Mouse (Mus musculus) urinary bladder, adult 2 months (tissue): ENCODE data around the gene Pcbp3. TPM values are rescaled to one million over a fixed set of nuclear protein-coding genes. Genes with fewer than 3 reads are reported as not detected.
"Not testable (repeated sequence)": the region's sequence is repeated elsewhere in the genome, so short reads cannot be mapped to it uniquely, and the experiment has no call there.

Source experiments
- DNase-seq: peaks from one replicate; pipeline ENCODE4 v3.0.0; 2022; ENCODE audit warnings: low spot score
- polyA plus RNA-seq: library from polyadenylated mRNA; depleted of rRNA; stranded (reverse); fragments of >200 nt; gene quantifications from 2 replicates; pipeline ENCODE4 v1.2.3, GENCODE M21; 2012; rRNA removed

Pcbp3 gene
- 32.0 and 35.4 TPM in 2 replicates for polyA plus RNA-seq

DNA sequence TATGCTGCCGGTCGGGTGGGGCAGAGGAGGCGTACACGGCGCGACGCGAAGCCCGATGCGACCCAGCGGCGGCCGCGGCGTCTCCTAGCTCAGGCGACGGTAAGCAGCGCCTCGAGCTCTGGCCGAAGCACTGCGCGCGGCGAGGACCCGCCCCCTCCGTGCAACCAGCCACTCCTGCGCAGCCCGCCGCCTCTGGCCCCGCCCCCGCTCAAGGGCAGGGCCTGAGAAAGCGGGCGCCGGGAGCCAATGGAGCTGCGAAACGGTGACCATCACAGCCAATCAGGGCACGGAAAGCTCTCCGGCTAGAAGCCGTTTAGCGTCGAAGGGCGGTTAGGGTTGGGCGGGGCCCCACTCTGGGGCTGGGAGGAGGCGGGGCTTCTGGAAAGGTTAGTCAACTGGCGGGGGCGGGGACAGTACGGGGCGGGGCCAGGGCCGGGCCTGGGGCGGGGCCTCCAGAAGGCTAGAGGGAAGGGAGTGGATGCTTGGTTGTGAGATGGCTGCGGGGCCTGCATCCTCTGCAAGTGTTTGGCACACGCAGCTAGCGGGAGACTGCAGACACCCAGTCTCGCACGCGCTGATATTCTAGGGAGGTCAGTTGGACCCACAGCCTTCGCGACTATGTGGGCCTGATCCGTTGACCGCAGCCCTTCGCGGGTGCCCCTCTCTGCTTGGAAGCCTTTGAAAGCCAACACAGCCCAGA is at the start of gene Pcbp3:
Pcbp3 (minus strand) TSS at position 98 of the 700 bp plus-strand sequence.
- peak; percentile 89 for DNase-seq

DNA sequence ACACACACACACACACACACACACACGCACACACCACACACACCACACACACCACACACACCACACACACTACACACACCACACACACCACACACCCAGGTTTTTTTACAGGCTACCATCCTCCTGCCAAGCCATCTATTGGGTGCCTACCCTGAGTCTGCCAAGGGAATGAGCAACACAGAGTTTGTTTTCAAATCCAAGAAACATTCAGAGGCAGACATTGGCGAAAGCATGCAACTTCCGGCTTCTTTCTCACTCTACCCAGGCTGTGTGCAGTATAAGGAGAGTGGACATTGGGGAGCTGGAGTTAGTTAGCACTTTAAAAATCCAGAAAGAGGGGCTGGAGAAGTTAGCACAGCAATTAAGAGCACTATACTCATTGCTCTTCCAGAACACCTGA is 47.0 kb upstream of the Pcbp3 start:
- no peak for DNase-seq

- no peak for DNase-seq
Measured at GRCm38 (mm10) chr10:77008109-77008561, 46.4 kb upstream of the Pcbp3 start.

DNA sequence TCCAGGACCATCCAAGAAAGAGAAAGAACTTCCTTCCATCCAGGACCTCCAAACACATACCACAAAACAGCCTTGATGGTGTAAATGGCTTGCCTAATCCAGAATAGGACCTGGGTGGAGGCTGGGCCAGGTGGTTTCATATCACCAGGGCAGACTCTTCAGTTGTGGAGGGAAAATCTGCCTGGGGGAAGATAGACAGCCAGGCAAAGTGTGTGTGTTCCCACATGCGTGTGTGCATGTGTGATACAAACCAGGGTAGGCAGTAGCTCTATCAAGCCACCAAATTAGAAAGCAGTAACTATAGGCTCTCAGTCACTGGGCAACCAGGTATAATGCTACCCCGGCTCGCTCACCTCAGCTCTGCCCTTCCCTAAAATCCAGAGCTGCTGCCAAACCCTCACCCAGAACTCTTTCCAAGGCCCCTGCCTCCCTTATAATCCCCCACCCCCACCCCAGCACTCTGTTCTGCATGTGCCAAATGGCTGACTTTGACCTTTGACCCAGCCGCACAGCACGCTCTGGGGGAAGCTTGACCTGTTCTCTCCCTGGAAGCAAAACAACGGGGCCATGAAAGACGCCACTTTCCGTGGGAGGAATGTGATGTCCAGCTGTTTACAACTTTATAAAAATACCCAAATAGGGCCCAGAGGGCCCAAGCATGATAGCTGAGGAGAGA is 45.9 kb upstream of the Pcbp3 start:
- no peak for DNase-seq

- no peak for DNase-seq
Measured at GRCm38 (mm10) chr10:77004936-77005335, 43.2 kb upstream of the Pcbp3 start.

- no peak for DNase-seq
Measured at GRCm38 (mm10) chr10:76997759-76998513, 36.2 kb upstream of the Pcbp3 start.

- DNase-seq, result no peak
Measured at GRCm38 (mm10) chr10:76992456-76992855, 30.8 kb upstream of the Pcbp3 start.

- no peak for DNase-seq
Measured at GRCm38 (mm10) chr10:76988586-76988985, 26.9 kb upstream of the Pcbp3 start.

GRCm38 (mm10) chr10:76978042-76978441 is 16.4 kb upstream of the Pcbp3 start:
- no peak for DNase-seq

DNA sequence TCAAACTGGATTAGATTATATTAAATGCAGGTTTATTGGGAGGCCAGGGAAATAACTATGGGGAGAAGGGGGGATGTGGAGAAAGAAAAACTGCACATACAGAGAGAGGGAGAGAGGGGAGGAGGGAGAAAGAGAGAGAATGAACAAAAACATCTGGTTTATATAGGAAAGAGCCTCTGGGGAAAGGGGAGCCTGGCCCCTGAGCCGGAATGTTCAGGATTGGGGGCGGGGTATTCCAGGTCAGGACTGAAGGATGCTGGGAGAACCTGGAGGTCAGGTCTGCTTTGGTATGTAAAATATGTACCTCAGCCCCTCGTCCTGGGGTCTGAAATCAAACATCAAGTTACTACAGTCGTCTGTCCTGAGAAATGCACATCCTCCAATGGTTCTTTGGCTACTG is 15.0 kb upstream of the Pcbp3 start:
- DNase-seq, result no peak

DNA sequence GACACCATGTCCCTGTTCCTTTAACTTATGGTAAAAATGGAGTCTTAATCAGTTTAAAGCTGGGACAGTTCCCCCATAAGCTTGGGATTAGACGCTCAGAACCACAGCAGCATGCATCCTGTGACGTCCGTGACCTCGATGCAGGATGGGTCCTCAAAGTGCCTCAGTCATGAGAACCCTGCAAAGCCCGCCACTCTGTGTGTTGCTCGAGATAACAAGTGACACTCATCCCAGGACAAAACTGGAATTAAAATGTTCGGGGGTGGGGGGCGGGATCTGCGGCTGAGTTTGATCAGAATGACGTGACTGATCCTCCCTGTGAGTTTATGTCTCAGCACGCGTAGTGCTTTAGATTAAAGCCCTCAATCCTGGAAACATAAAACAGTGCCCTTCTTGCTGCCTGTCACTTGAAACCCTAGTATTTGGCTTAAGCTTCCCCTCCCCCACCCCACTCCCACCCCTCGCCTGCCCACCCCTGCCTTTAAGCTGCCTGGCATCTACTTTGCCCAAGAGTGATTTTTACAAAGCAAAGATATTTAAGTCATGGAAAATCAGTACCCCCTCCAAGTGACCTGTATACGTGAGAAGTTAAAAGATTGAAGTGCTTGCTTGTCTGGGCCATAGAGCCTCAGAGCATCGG is 12.2 kb upstream of the Pcbp3 start:
- DNase-seq, result no peak

DNA sequence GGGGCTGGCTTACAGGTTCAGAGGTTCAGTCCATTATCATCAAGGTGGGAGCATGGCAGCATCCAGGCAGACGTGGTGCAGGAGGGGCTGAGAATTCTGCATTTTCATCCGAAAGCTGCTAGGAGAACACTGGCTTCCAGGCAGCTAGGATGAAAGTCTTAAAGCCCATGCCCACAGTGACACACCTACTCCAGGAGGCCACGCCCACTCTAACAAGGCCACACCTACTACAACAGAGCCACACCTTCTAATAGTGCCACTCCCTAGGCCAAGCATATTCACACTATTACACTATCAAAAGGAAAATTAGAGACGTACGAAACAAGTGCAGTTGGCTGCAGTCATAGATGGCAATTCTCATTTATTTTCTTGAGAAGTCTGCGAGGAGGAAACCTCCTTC is 10.6 kb upstream of the Pcbp3 start:
- DNase-seq, result not testable (repeated sequence)

GRCm38 (mm10) chr10:76970974-76971373 is 9.3 kb upstream of the Pcbp3 start:
- DNase-seq, result no peak

DNA sequence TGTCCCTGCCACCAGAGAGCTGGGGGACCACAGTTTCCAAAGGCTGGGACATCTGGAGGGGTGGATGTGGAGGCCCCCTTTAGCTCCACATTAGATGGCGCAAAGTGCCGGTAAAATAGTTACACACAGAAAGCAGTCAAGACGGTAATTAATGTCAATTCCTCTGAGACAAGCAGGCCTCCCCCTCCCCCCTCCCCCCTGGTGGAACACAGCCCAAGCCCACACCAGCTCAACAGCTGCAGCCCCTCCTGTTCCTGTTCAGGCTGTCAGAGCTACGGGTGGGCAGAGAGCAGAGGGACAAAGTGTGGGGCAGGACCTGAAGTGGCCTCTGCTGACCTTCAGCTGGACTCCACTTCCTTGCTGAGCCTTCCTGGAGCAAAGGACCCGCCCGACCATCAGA is 2.7 kb upstream of the Pcbp3 start:
- DNase-seq, result no peak

- no peak for DNase-seq
Measured at GRCm38 (mm10) chr10:76963997-76964396, 2.3 kb upstream of the Pcbp3 start.

DNA sequence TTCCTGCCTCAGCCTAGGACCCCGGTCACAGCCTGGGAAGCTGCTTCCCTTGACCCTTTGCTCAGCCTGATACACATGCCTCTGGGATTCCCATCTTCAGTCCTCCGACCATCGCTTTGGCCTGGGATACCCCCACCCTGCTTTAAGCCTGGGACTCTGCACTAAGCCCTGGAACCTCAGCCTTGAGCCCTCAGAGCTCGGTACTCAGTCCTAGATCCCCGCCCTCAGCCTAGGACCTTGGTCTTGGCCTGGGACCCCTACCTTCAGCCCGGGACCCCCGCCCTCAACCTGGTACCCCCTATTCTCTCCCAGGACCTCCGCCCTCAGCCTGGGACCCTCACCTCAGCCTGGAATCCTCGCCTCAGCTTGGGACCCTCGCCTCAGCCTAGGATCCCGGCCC is 531 bp downstream of the Pcbp3 start:
- DNase-seq, result no peak

DNA sequence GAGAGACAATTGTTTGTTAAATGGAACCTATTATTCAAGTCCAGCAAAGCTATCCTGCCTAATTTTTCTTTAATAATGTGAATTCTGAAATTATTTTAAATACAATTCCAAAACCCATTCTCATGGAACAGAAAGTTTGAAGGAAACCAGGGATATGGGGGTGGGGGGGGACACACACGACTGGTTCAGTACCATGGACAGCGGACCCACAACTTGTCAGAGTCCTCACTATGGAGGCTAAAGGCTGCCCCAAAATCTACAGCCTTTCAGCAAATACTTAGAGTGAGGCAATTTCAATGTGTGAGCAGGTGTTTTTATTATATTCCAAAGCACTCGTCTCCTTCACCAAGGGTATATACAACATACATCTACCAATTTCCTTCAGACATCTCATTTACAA is 3.5 kb downstream of the Pcbp3 start:
- DNase-seq, result no peak

- no peak for DNase-seq
Measured at GRCm38 (mm10) chr10:76956200-76956599, 5.5 kb downstream of the Pcbp3 start.

DNA sequence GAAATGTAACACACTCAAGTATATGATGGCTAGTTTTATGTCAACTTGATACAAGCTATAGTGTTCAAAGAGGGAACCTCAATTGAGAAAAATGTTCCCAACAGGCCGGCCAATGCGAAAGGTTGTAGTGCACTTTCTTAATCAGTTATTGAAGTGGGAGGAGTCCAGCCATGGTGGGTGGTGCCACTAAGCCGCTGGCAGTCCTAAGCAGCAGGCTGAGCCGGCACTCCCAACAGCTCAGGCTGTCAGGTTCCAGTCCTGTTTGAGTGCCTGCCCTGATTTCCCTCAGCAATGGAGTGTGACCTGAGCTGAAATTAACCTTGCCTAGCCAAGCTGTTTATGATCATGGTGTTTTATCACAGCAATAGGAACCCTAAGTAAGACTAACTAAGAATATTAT is 20.6 kb downstream of the Pcbp3 start:
- DNase-seq, result no peak

DNA sequence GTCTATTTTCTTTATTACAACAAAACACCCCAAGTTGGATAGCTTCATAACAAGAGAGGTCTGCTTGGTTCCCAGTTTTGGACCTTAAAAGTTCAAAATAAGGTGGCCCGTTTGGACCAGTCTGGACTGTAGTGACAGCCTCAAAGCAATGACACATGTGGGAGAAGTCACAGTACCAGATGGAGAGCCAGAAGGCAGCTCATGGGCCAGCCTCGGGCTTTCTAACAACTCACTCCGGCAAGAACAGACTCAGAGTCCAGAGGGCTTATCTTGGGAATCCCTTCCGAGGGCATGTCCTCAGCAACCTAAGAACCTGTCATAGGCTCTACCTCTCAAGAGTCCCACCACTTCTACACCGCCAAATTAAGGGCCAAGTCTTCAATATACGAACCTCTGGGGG is 24.9 kb downstream of the Pcbp3 start:
- no peak for DNase-seq

GRCm38 (mm10) chr10:76934805-76935204 is 26.9 kb downstream of the Pcbp3 start:
- no peak for DNase-seq

DNA sequence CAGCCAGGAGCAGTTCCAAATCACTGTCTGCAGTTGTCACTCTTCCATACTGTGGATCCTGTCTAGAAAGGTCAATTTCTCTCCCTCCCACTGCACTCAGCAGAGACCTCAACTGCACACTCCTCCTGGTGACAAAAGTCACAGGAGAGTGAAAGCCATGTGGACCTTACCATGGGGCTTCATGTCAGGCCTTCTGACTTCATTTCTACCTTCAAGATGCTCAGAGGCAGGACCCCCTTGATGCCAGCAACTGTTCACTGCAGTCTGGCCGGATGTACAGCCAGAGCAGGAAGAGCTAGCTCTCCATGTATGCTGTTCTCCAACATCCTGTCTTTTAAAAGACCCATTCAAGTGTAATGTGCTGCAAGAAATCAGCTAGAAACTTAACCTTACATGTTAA is 29.9 kb downstream of the Pcbp3 start:
- no peak for DNase-seq
